Mouse (Mus musculus) layer of hippocampus, adult 18-20 months (tissue): ENCODE data around the gene Axl. TPM values are rescaled to one million over a fixed set of nuclear protein-coding genes. Genes with fewer than 3 reads are reported as not detected.
"Not testable (repeated sequence)": the region's sequence is repeated elsewhere in the genome, so short reads cannot be mapped to it uniquely, and the experiment has no call there.

Source experiments
- DNase-seq, 2 experiments: peaks; one replicate each; pipeline ENCODE4 v3.0.0; 2022; ENCODE audit warnings: low spot score in 2 of 2
- total RNA-seq, 2 experiments: library from RNA; stranded (reverse); gene quantifications; 2 replicates each; pipeline ENCODE4 v1.2.3; 2021

Axl gene
- total RNA-seq, 2 experiments from 2014 or later, result 38.2 to 45.2 TPM

DNA sequence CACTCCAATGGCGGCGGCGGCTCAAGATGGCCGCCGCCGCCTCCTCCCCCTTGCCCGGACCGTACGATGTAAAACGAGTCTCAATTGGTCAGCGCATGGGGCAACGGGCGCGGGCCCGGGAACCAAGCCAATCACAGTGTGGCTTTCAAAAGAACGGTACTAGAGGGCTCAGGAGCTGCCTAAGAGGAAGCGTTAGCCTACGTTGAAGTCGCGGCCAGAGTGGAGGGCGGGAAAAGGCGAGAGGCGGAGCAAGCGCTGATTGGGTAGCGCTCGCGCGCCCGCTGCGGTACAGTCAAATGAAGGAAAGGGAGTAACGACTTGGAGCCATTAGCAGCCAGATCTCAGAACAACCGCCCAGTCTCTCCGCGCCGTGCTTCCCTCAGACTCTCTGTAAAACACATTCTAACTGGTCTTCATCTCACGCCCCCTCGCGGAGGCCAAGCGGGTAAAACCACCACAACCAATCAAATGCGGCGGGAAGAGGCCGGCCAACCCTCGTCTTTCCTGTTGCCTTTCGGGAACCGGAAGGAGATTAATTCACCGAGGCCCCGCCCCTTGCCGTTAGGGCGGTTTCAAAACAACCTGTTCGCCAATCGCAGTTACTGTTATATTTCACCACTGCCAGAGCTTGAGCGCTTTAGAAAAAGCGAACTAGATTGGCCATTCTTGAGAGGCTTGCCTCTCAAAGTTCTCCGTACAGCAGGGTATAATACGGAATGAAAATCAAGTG, 33.6 kb downstream of the Axl start, which contains the start of gene Hnrnpul1:
Gene Hnrnpul1, minus strand, starts transcription at position 20 of the 730 bp plus-strand sequence.
- peak; percentile 100 for DNase-seq

DNA sequence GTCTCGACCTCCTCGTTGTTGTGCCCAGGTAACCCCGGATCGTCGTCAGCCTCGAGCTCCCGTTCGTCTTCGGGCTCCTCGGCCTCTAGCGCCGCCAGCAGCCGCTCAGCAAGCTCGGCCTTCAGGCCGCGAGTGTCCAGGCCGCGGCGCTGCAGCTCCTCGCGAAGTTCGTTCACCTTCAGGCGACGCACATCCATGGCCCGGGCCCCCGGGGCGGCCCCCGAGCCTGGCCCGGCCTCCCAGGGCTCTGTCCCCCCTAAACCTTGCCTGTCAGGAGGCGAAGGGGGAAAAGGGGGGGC, 34.1 kb downstream of the Axl start:
- DNase-seq, result no peak

DNA sequence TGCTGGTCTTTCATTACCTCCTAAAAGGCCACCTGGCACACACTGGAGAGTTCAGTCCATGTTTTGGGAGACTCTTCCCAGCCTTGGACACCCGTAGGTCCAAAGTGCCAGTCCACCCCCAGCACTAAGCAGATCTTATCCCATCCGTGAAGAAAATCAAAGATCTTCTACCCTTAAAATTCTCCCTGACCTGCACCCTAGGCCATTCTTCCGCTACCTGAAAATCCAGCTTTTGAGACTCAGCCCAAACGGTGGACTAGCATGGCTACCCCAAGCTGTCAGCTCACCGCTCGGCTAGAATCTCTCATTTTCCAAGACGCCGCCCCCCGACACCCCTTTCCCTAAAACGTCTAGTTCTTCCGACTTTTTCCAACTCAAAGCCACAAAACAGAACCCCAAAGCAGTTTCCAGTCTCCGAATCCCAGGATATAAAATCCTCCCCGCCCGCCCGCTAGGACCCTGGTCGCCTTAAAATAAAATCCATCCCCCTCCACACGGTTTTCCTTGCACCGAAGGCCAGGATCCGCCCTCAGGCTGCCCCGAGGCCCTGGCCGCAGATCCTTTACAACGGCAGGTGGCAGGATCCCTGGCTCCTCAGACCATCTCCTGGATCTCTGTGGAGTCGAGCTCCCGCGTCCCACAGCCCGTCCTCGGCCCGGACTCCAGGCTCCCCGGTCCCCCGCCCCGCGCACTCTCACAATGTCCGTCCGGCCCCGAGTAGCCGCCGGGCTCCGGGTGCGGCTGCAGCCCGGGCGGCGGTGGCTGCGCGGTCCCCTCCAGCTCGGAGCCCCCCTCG, 34.7 kb downstream of the Axl start:
- no peak for DNase-seq

DNA sequence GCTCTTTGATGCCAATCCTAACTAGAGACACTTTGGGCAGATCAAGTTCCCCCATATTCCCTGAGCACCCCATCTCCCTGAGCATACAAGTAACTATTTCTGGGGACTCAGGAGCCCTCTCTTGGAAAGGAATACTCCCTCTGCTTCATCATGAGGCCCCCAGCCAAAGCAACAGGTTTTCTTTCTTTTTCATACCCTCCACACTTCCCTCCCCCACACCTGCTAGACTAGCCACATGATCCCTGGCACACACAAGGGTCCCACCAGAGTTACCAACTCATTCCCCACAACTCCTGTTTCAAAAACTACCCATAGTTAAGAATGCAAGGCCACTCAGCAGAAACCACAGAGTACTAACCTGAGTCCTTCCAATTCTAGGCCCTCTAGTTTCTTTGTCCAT, 35.4 kb downstream of the Axl start:
- no peak for DNase-seq

DNA sequence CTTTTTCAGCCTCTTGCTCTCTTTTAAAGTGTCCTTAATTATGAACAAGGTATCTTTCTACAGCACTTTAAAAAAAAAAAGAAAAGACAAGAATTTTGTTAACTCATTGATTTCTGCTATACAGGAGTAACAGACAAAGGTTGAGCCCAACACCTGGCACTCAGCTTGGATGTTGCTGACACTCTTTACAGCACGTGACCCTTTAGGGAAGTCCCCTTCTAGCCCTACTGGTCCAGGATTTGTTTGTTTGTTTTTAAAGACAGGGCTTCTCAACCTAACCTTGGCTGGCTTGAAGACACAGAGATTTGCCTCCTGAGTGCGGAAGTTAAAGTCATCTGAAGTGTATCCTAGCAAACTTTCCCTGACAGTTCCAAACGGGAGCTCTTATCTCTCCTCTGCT, 41.7 kb downstream of the Axl start:
- no peak for DNase-seq

DNA sequence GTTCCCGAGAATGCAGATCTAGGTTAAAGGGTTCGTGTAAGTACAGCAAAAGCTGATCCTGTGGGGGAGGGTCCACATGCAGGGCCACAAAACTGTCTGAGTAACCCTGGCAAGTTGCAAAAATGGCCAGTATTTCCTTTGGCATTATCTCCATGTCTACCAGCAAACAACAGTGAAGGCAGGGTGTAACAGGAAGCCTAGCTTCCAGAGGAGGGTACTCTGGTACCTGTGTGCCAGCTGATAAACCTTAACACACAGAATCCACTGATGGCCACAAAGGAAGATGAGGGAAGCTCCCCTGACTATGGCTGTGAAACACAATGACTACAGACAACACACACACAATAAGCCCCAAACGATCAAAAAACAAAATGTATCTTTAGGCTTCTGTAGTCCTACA, 50.2 kb downstream of the Axl start:
- no peak for DNase-seq

DNA sequence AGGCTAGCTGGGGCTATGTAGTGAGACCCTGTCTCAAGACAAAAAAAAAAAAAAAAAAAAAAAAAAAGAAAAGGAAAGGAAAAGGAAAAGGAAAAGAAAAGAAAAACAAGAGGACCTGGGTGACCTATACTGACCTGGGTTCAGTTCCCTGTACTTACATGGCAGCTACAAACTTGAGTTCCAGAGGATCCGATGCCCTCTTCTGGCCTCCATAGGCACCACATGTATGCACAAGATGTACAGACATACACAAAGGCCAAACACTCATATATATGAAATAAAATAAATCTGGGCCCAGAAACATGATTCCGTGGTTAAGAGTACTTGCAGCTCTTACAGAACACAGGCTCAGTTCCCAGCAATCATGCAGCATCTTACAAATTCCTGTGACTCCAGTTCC, 51.6 kb downstream of the Axl start:
- DNase-seq, result no peak

DNA sequence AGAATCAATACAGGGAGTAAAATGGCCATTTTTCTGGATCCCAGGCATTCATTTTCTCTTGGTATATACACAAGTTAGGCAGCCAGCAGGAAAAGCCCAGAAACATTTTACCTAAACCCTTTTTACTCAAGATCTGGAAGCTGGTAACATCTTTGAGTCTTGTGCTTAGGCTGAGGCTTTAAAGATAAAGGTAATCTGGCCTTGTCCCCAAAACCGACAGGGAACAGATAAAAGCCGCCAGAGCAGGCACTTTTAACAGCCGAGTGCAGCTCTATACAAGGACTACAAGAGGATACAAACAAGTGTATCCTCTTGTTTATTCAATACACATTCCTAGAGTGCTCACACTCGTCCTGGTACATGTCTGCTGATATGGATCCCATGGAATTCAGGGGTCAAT, 53.5 kb downstream of the Axl start:
- DNase-seq, result no peak

DNA sequence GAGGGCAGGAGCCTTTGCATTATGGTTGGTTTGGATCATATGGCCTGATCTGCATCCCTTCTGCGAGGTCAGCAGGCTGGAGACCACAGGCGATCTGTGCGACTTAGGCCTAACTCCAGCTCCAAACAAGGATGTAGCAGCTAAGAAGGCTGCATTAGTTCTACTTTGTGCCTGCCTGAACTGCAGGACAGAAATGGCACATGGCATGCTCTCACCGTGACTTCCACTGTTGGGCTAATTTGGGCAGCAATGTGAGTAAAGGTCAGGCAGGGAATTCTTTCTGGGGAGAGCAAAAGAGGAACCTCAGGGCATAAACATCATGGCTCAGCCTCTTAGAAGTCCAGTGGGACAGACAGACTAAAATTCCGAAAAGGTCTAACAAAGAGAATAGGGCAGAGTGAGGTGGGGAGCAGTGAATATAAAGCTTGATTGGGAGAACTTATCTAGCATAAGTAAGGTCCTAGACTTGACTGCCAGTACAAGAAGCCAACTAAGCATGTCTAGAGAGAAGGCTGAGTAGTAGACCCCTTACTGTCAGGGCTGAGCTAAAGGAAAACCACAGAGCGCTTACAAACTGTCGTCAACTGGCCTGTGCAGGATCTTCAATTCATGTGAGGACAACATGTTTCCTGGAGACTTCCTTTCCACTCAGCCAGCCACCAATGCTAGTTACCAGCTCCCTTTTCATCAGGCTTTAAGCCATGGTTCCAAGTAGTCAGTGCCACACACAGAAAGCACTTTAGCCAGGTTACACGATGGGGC, 57.0 kb downstream of the Axl start:
- DNase-seq, result no peak

DNA sequence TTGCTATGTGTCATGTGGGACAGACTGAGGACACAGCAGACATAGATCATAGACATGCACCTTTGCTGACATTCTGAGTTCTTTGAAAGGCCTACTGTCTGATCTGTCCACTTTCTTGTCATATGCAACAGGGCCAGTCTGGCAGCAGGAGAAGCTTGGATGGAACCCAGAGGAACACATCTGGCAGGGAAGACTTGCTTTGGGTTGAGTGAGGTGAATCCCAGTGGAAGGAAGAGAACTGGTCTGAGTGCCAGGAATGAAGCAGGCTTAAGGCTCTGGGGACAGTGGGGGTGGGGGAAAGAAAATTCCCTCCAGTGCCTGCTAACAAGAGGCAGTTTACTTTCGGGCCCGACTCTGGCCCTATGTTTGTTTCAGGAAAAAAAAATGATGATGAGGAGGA, 58.6 kb downstream of the Axl start:
- DNase-seq, result no peak

DNA sequence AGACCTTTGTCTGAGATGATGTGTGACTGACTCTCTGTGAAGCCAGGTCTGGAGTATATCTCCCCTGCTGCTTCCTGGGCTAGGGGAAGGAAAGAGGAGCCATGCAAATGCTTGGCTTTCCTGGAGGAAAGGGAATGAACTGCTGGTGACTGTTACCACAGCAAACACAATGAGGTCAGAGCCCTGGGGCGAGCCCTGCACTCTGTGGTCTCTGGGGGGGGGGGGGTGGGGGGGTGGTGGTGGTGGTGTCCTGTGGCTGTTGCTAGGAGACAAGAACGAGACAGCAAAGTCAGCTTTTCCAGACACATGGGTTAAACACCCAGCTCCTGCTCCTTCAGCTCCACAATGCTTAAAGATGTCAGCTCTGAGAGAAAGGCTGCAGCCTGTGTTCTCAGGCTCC, 59.1 kb downstream of the Axl start:
- DNase-seq, result no peak

DNA sequence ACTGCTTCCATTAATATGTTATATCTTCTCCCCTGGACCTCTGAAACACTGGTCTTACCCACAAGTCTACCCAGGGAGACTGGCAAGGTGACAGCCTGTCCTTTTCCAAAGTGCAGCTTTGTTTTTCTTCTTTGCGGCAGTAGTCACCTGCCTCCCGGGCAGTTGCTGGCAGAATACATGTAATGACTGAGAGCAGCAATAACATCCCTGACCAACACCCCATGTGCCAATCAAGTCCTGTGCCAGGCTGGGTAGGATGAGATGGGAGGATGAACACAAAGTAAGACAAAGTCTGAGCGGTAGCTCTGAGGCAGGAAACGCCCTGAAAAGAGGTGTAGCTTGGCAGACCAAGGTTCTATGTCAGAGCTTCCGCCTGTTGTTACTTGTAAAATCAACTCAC, 60.7 kb downstream of the Axl start:
- DNase-seq, result no peak

DNA sequence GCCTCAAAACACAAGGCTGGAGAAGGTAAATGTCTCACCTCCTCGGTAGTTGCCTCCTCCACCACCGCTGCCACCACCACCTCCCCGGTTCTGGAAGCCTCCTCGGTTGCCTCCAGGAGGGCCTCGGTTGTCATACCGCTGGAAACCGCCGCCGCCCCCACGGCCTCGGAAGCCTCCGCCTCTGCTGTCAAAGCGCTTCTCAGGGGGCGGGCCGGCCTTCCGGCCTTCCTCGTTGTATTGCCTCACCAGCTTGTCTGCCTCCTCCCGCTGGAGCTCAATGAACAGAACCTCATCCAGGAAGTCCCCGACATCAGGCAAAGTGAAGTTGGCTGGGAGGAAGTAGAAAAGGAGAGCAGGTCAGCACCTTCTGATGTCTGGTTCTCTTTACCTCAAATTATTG, 62.6 kb downstream of the Axl start:
- DNase-seq, result no peak

DNA sequence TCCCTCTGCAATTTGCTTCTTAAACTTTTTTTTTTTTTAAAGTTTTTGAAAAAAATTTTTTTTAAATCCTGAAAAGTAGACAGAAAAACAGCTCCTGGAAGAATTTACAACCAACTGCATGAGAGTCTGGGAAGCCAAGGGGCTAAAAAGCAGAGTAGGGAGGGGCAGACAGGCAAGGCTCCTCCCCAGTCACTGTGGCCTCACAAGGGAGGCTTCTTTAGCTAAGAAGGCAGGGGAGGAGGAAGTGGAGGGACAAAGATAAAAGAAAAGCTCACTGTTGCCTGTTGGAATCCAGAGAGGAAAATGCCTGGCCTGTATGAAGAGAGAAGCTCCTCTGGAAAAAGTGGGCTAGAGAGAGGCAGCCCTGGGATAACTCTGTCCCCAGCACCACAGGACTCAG, 66.7 kb downstream of the Axl start:
- not testable (repeated sequence) for DNase-seq

DNA sequence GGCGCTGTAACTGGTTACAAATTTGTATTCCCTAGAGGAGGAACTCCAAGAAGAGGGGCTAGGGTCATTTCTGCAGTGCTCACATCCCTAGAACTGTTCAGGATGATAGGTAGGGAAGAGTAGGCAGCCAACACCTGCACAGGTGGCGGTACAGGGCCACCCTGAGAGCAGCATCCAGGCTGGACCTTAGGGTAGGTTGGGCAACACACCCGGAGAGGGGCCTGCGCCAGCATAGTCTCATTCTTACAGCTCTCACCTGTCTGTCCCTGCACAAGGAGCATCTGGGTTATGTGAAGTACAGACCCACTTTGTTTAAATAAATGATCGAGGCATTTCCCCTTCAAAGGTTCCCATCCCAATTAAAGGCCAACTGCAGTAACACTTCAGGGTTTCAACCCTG, 67.7 kb downstream of the Axl start:
- no peak for DNase-seq

DNA sequence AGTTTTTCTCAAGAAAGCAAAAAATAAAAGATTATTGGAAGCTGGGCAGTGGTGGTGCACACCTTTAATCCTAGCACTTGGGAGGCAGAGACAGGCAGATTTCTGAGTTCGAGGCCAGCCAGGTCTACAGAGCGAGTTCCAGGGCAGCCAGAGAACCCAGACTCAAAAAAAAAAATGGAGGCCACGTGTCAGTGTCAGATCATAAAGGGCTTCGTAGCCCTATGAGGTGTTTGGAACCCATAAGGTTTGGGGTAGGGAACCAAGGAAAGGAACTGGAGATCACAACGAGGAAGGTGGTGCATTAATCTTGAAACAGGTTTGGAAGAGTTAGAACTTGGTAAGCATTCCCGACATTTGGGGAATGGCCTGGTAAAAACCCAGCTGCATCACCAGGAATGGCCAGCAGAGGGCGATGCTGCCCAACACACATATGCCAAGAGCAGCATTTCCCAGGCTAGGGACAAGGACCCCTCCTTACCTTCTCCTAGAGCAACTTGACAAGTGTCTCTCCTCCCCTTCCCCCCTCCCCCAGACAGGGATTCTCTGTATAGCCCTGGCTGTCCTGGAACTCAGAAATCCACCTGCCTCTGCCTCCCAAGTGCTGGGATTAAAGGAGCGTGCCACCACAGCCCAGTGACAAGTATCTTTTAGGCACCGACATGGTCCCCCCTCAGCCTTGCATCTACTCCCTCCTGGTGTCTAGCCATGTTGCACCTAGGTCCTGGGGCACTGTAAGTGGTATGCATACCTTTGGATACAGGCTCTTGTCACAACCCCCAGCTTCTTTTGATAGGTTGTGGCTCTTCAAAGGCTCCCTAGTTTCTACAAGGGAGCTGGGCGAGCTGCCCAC, 68.5 kb downstream of the Axl start:
- DNase-seq, result peak; percentile 64 to 89

DNA sequence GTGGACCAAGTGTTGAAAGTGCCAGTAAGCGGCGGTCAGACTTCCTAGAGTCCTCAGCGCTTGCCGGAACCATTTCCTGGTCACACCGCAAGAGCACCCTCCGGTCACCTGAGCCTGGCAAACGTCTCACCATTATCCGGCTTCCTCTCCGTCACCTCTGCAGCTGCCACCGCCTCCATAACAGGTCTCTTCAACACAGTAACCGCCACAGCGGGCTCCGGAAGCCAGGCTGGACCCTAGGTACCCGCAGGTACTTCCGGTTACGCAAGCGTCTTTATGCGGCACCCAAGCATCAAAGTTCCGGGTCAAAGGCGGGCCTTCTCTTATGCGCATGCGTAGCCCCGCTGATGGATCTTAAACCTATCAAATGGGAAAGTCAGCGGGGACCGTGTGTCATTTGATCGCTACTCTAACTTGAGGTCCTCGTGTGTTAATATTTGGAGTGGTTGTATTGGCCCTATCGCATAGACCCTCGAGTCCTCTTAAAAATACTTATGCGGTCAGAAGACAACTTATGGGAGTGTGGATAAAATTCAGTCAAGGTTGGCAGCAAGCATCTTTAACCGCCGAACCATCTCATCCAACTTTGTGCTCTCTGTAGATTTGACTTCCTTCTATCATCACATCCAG, 69.6 kb downstream of the Axl start, which contains the start of gene Ccdc97:
Gene Ccdc97, minus strand, starts transcription at position 301 of the 630 bp plus-strand sequence.
- peak; percentile 92 to 97 for DNase-seq

DNA sequence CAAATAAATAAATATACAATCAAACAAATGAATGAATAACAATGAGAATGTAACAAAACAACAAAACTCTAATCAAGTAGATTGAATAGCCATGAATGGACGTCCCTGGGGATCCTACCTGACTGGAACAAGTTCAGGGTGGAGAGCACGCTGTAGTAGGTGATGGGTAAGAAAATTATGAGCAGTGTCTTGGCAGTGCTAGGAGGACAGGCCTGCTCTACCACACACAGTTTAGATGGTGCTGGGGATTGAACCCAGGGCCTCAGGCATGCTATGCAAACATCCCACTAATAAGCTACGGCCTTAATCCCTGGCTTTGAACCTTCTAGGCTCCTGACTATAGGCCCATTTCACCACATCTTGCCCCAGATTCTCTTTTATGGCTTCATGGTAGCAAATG, 71.0 kb downstream of the Axl start:
- no peak for DNase-seq

DNA sequence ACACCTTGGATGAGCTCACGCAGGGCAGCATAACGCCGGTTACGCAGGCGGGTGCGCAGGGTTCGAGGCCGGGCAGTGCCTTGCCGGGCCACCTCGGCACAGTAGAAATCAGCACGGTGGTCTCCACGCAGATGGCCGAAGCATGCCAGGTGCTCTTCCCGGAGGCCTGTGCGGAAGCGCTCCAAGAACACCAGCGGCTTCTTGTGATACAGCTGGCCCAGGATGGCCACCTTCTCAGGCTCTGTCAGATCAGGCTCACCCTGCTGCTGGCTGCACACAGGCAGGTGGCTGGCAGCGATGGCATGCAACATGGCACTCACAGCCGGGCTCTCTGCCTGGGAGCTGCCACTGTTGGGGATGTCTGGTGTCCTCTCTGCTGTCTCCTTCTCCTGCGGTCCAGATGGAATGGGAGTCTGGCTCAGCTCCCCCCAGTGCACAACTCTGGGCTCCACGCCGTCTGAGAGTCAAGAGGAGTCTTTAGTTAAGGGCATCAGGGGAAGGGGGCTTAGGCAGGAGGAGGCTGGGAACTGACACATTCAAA, 72.7 kb downstream of the Axl start:
- DNase-seq, result peak in 1 of 2 experiments; percentile 46

DNA sequence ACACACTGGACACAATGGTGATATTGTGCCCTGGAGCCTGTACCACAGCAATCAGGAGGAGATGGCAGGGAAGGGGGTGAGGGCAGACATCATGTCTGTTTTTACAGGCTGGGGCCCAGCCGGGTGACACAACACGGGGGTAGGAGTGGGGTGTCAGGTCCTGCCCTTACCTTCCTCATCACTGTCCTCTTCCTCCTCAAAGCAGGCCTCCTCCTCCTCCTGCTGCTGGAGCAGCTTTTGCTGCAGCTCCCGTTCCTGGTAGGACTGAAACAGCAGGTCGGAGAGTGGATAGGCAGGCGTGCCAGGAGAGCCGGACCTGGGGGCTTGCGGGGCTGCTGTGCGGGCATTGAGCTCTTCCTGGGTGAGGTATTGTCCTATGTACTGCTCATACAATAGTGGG, 73.9 kb downstream of the Axl start:
- DNase-seq, result no peak
